Mouse (Mus musculus) bone marrow macrophage, adult 2 months (primary cell): ENCODE data around the gene Uba52. TPM values are rescaled to one million over a fixed set of nuclear protein-coding genes. Genes with fewer than 3 reads are reported as not detected.

ENCODE experiments used
- H3K27ac ChIP-seq: 2 replicates; pipeline ENCODE4 v1.5.1; 2012; ENCODE audit warnings: low read depth, low read length; ENCODE audit not compliant: insufficient read depth
- H3K4me1 ChIP-seq: 2 replicates; pipeline ENCODE4 v1.6.1; 2012; ENCODE audit warnings: low read length; ENCODE audit not compliant: control insufficient read depth, insufficient read depth
- H3K4me3 ChIP-seq: 2 replicates; pipeline ENCODE4 v1.5.1; 2012; ENCODE audit warnings: mild to moderate bottlenecking, low read length, moderate library complexity; ENCODE audit not compliant: insufficient read depth
- CTCF ChIP-seq: IDR thresholded peaks from 2 replicates; pipeline ENCODE4 v1.5.1; 2012; ENCODE audit warnings: low read depth, mild to moderate bottlenecking, low read length, moderate library complexity
- POLR2A ChIP-seq: IDR thresholded peaks from 2 replicates; pipeline ENCODE4 v1.6.1; 2012; ENCODE audit warnings: mild to moderate bottlenecking, low read depth, low read length, borderline replicate concordance
- polyA plus RNA-seq: library from polyadenylated mRNA; stranded (reverse); fragments of >200 nt; gene quantifications from 2 replicates; pipeline ENCODE4 v1.2.4, GENCODE M21; 2012; ENCODE audit not compliant: missing spikeins, insufficient read depth, insufficient read length

Uba52 gene
- polyA plus RNA-seq, 1 experiment = 873 TPM

GRCm38 (mm10) chr8:70469295-70469916 lies 41.2 kb downstream of the Uba52 start:
- Histone ChIP-seq H3K4me3 (no peak overlapping the region), H3K4me1 (no peaks in the 10 kb centered on the region; the same call in 1 of the 2 replicates), H3K27ac (no peak overlapping the region)
- no peak for TF ChIP-seq CTCF
- no peak for TF ChIP-seq POLR2A

DNA sequence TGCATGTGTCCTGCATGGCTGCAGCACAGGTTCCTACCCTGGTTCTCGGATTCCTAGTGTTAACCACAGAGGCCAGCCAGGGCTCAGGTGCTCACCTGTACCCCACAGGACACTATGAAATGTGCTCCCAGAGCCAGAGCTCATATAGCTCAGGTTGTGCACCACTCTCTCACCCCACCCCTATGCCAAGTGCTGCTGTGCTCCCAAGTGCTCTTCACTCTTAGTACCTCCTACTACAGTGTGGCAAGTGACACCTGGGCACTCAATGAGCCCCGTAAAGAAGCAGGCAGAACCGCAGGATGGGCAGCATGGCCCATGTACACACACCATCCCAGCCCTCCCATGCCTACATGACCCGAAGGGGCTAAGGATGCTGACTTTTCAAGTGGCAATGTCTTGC lies 41.9 kb downstream of the Uba52 start:
- Histone ChIP-seq H3K4me1 (no peaks in the 10 kb centered on the region; the same call in 1 of the 2 replicates), H3K27ac (no peak overlapping the region), H3K4me3 (no peak overlapping the region)
- no peak for TF ChIP-seq POLR2A
- no peak for TF ChIP-seq CTCF

- Histone ChIP-seq H3K4me3 (no peak overlapping the region), H3K27ac (no peak overlapping the region), H3K4me1 (no peaks in the 10 kb centered on the region; the same call in 1 of the 2 replicates)
- TF ChIP-seq POLR2A (no peak), CTCF (no peak)
Observed at GRCm38 (mm10) chr8:70467907-70468306, 42.7 kb downstream of the Uba52 start.

GRCm38 (mm10) chr8:70467229-70467725 lies 43.3 kb downstream of the Uba52 start:
- TF ChIP-seq CTCF (no peak), POLR2A (no peak)
- no peaks in the 10 kb centered on the region for H3K4me1 ChIP-seq
- H3K27ac ChIP-seq = no peak overlapping the region
- H3K4me3 ChIP-seq = no peak overlapping the region

GRCm38 (mm10) chr8:70466771-70467170 lies 43.8 kb downstream of the Uba52 start:
- Histone ChIP-seq H3K27ac (no peak overlapping the region), H3K4me3 (no peak overlapping the region), H3K4me1 (peaks cover 3% of the 10 kb centered on the region; the same call in 1 of the 2 replicates)
- TF ChIP-seq POLR2A (no peak), CTCF (no peak)

- no peak overlapping the region for H3K27ac ChIP-seq
- H3K4me3 ChIP-seq = no peak overlapping the region
- H3K4me1 ChIP-seq = peaks cover 3% of the 10 kb centered on the region; the same call in 1 of the 2 replicates
- no peak for TF ChIP-seq CTCF
- TF ChIP-seq POLR2A = no peak
Observed at GRCm38 (mm10) chr8:70466305-70466704, 44.3 kb downstream of the Uba52 start.

- Histone ChIP-seq H3K4me3 (no peak overlapping the region), H3K27ac (no peak overlapping the region), H3K4me1 (peaks cover 3% of the 10 kb centered on the region; the same call in 1 of the 2 replicates)
- TF ChIP-seq CTCF (no peak), POLR2A (no peak)
Observed at GRCm38 (mm10) chr8:70465701-70466100, 44.9 kb downstream of the Uba52 start.

GRCm38 (mm10) chr8:70464162-70464561 lies 46.4 kb downstream of the Uba52 start:
- peaks cover 3% of the 10 kb centered on the region; the same call in 1 of the 2 replicates for H3K4me1 ChIP-seq
- no peak overlapping the region for H3K27ac ChIP-seq
- no peak overlapping the region for H3K4me3 ChIP-seq
- TF ChIP-seq POLR2A (no peak), CTCF (no peak)

- TF ChIP-seq POLR2A = no peak
- TF ChIP-seq CTCF = no peak
- H3K4me1 ChIP-seq = peaks cover 3% of the 10 kb centered on the region; the same call in 1 of the 2 replicates
- H3K27ac ChIP-seq = no peak overlapping the region
Observed at GRCm38 (mm10) chr8:70463306-70463705, 47.3 kb downstream of the Uba52 start.

DNA sequence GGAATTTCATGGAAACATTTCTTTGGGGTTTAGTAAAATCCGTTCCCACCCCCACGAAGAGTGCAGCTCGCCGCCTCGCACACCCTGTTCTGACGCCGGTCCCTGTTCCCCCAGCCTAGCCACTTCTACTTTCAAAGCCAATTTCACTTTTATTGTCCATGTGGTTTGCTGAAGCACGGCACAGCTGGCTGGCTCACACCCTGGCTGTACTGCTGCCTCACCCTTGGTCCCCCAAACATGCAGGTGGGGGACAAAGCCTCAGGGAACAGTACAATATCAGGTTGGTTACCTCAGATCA lies 48.1 kb downstream of the Uba52 start:
- no peak for TF ChIP-seq POLR2A
- no peak for TF ChIP-seq CTCF
- H3K4me1 ChIP-seq = peaks cover 3% of the 10 kb centered on the region; the same call in 1 of the 2 replicates
- no peak overlapping the region for H3K4me3 ChIP-seq
- no peak overlapping the region for H3K27ac ChIP-seq

More at GRCm38 (mm10) chr8:70463306-70463705, 47.3 kb downstream of the Uba52 start:
- no peak overlapping the region for H3K4me3 ChIP-seq

GRCm38 (mm10) chr8:70461765-70462515 lies 48.7 kb downstream of the Uba52 start:
- Histone ChIP-seq H3K4me3 (no peak overlapping the region), H3K27ac (no peak overlapping the region), H3K4me1 (peaks cover 3% of the 10 kb centered on the region; the same call in 1 of the 2 replicates)
- TF ChIP-seq POLR2A = no peak
- TF ChIP-seq CTCF = no peak
